Mouse (Mus musculus) liver, adult 2 months (tissue): Measurements from ENCODE around the gene Klhl42.

Source experiments
- CTCF ChIP-seq: fragments of 200-500 bp; IDR thresholded peaks from 2 replicates; pipeline ENCODE4 v1.5.1; 2011; ENCODE audit warnings: low read depth, low read length, control low read depth
- POLR2A ChIP-seq: fragments of 200-500 bp; IDR thresholded peaks from 2 replicates; pipeline ENCODE4 v1.6.1; 2011; ENCODE audit warnings: low read length, control low read depth; ENCODE audit not compliant: insufficient read depth; ENCODE audit errors: extremely low read depth

- no peak for TF ChIP-seq POLR2A
- TF ChIP-seq CTCF = no peak
These were observed 8.5 kb downstream of the Klhl42 start for GRCm38 (mm10) chr6:147099458-147100277.
